Mouse (Mus musculus) bone marrow, adult 2 months (tissue): ENCODE data around the gene En2.

ENCODE experiments used
- CTCF ChIP-seq: fragments of 200-500 bp; IDR thresholded peaks from 2 replicates; pipeline ENCODE4 v1.5.1; 2011; ENCODE audit warnings: low read length, control low read depth; ENCODE audit not compliant: control insufficient read depth, insufficient read depth
- POLR2A ChIP-seq: fragments of 200-500 bp; IDR thresholded peaks from 2 replicates; pipeline ENCODE4 v1.6.1; 2011; ENCODE audit warnings: low read depth, mild to moderate bottlenecking, control low read depth, low read length, borderline replicate concordance; ENCODE audit not compliant: control insufficient read depth

GRCm38 (mm10) chr5:28128851-28129250 lies 36.6 kb upstream of the En2 start:
- TF ChIP-seq CTCF (no peak), POLR2A (no peak)
